Mouse (Mus musculus) adrenal gland, adult 18-20 months (tissue): ENCODE measurements around the gene Lgalsl. TPM values are rescaled to one million over a fixed set of nuclear protein-coding genes. Genes with fewer than 3 reads are reported as not detected.
A peak's percentile ranks its signal among the peaks of the same experiment; 100 is the strongest.

Source experiments
- DNase-seq, 2 experiments: peaks; one replicate each; pipeline ENCODE4 v3.0.0; 2021 to 2022; ENCODE audit warnings: low spot score in 2 of 2
- long read RNA-seq, 2 experiments: library from polyadenylated mRNA; stranded (forward); transcript quantifications; one replicate each; pipeline ENCODE4 v2.0.0; 2021
- total RNA-seq, 2 experiments: library from RNA; stranded (reverse); gene quantifications; 1 replicate in 1 of 2; 2 replicates in 1 of 2; pipeline ENCODE4 v1.2.3; 2021

Gene Lgalsl
- total RNA-seq = 10 to 100 TPM; 18.9 to 23.6 TPM
- long read RNA-seq, experiment 1, transcript Lgalsl-201 (5 exons, 3,362 nt) = major isoform, 47 of 48 reads
- long read RNA-seq, experiment 1, partial matches to known transcripts = 0 of 48 reads
- long read RNA-seq, experiment 1, other reads (novel, unspliced or antisense) = 0 of 48 reads
- long read RNA-seq, experiment 2, transcript Lgalsl-201 (5 exons, 3,362 nt) = major isoform, 79 of 86 reads
- long read RNA-seq, experiment 2, partial matches to known transcripts = 0 of 86 reads
- long read RNA-seq, experiment 2, other reads (novel, unspliced or antisense) = 6 of 86 reads

- peak; percentile 68 to 77 for DNase-seq
Observed at GRCm38 (mm10) chr11:20830686-20831505, at the start of gene Lgalsl. Gene Lgalsl (minus strand): TSS chr11:20831056.

- no peak for DNase-seq
Observed at GRCm38 (mm10) chr11:20878644-20879043, 47.8 kb upstream of the Lgalsl start.

- DNase-seq = no peak
Observed at GRCm38 (mm10) chr11:20877578-20878096, 46.8 kb upstream of the Lgalsl start.

- no peak for DNase-seq
Observed at GRCm38 (mm10) chr11:20873386-20873785, 42.5 kb upstream of the Lgalsl start.

GRCm38 (mm10) chr11:20872911-20873310 is 42.1 kb upstream of the Lgalsl start:
- peak; percentile 38 to 42 for DNase-seq

- no peak for DNase-seq
Observed at GRCm38 (mm10) chr11:20872444-20872843, 41.6 kb upstream of the Lgalsl start.

GRCm38 (mm10) chr11:20869927-20870326 is 39.1 kb upstream of the Lgalsl start:
- no peak for DNase-seq

- no peak for DNase-seq
Observed at GRCm38 (mm10) chr11:20865450-20865849, 34.6 kb upstream of the Lgalsl start.

- no peak for DNase-seq
Observed at GRCm38 (mm10) chr11:20864647-20865046, 33.8 kb upstream of the Lgalsl start.

GRCm38 (mm10) chr11:20862101-20862500 is 31.2 kb upstream of the Lgalsl start:
- no peak for DNase-seq

GRCm38 (mm10) chr11:20860351-20860750 is 29.5 kb upstream of the Lgalsl start:
- DNase-seq = no peak

GRCm38 (mm10) chr11:20859858-20860257 is 29.0 kb upstream of the Lgalsl start:
- DNase-seq = no peak

- DNase-seq = peak; percentile 24 to 52
Observed at GRCm38 (mm10) chr11:20858921-20859668, 28.2 kb upstream of the Lgalsl start.

- DNase-seq = no peak
Observed at GRCm38 (mm10) chr11:20857921-20858320, 27.1 kb upstream of the Lgalsl start.

GRCm38 (mm10) chr11:20854032-20854741 is 23.3 kb upstream of the Lgalsl start:
- no peak for DNase-seq

GRCm38 (mm10) chr11:20850196-20850595 is 19.3 kb upstream of the Lgalsl start:
- DNase-seq = no peak

GRCm38 (mm10) chr11:20849403-20849802 is 18.5 kb upstream of the Lgalsl start:
- no peak for DNase-seq

- DNase-seq = no peak
Observed at GRCm38 (mm10) chr11:20837366-20837765, 6.5 kb upstream of the Lgalsl start.

- peak in 1 of 2 experiments; percentile 20 for DNase-seq
Observed at GRCm38 (mm10) chr11:20831600-20832137, 813 bp upstream of the Lgalsl start.

- DNase-seq = no peak
Observed at GRCm38 (mm10) chr11:20829993-20830685, 717 bp downstream of the Lgalsl start.
